Mouse (Mus musculus) MEL-GATA-1-ER (cell line): ENCODE data around the gene Defb48.

Experiments used
- DNase-seq: peaks from one replicate; pipeline ENCODE4 v3.0.0-alpha.2; 2012; ENCODE audit warnings: low read depth; ENCODE audit errors: extremely low read depth

Gene Defb48

GRCm38 (mm10) chr14:62935361-62935760, 48.9 kb downstream of the Defb48 start:
- DNase-seq: no peak

GRCm38 (mm10) chr14:62928101-62928541, 56.2 kb downstream of the Defb48 start:
- no peak for DNase-seq
